ENCODE assay signal across 14 mouse cellular contexts in genomic region chr1:60152700-60153099, GRCm38 (mm10). TPM values are rescaled to one million over a fixed set of nuclear protein-coding genes. Genes with fewer than 3 reads are reported as not detected.
DNase-seq lines count a peak whose midpoint lies in the region; ATAC-seq and TF ChIP-seq lines count a peak whose summit lies in the region.
"Had no signal": no experiment of that assay in that cellular context is flagged by ENCODE, and none has a peak within 500 bp of the region (broad histone marks: within the 10 kb centered on the region; RNA-seq: fewer than 3 reads in every experiment).

No protein-coding gene starts in this region.

- DNase-seq in liver (peak; percentile 35), R1 (ENCODE audit: low read depth, low spot score) (peak; percentile 63)
- DNase-seq in liver, embryonic 11.5 days (ENCODE audit: low spot score), result no peak
- peak; percentile 24 for DNase-seq in c-Kit-positive CD71-positive TER-119-negative erythroid progenitor cells, embryonic 14.5 days (ENCODE audit: low read depth)
- peak in 1 of 3 experiments; percentile 6 for DNase-seq in liver, embryonic 14.5 days (ENCODE audit: low read depth in 3 of 3, low spot score in 3 of 3)
- DNase-seq in cerebellum, postnatal 4 days (ENCODE audit: low spot score in 2 of 2), result no peak
- no peak for DNase-seq in thymus, postnatal 0 days (ENCODE audit: low spot score)
- DNase-seq: adrenal gland, postnatal 10 days; cerebellum, postnatal 14 days; kidney, adult 9 months had no signal

- no peak overlapping the region for H3K4me2 ChIP-seq in liver, embryonic 11.5 days
- no peak overlapping the region for H3K4me2 ChIP-seq in liver, embryonic 14.5 days (ENCODE audit: low read depth)
- H3K4me2 ChIP-seq: heart, embryonic 15.5 days; liver, embryonic 15.5 days had no signal

- no peak overlapping the region for H3K9ac ChIP-seq in liver, embryonic 11.5 days (ENCODE audit: low read depth, low read length)
- H3K9ac ChIP-seq in liver, embryonic 14.5 days (replicated peaks), result no peak overlapping the region
- H3K9ac ChIP-seq: heart, embryonic 15.5 days; liver, embryonic 15.5 days had no signal

- H3K27ac ChIP-seq in liver, embryonic 11.5 days (ENCODE audit: low read depth, low read length), result no peak overlapping the region
- H3K27ac ChIP-seq in liver, embryonic 14.5 days, result no peak overlapping the region
- H3K27ac ChIP-seq: heart, embryonic 15.5 days; liver, embryonic 15.5 days had no signal

- ATAC-seq in liver, embryonic 11.5 days (replicated peaks; ENCODE audit: low FRiP score), result no peak; the same call in 1 of the 2 replicates
- no peak for ATAC-seq in liver, embryonic 14.5 days (ENCODE audit: insufficient read depth)
- ATAC-seq: hindbrain, embryonic 16.5 days had no signal

- H3K9me3 ChIP-seq in liver, embryonic 11.5 days (ENCODE audit: control insufficient read depth, low read length), result no peaks in the 10 kb centered on the region
- H3K9me3 ChIP-seq in liver, embryonic 14.5 days (ENCODE audit: control insufficient read depth, low read length), result no peaks in the 10 kb centered on the region
- H3K9me3 ChIP-seq: heart, embryonic 15.5 days; liver, embryonic 15.5 days had no signal

- no peaks in the 10 kb centered on the region for H3K27me3 ChIP-seq in liver, embryonic 11.5 days (replicated peaks; ENCODE audit: control insufficient read depth, insufficient read depth, low read length)
- H3K27me3 ChIP-seq in liver, embryonic 14.5 days (ENCODE audit: control insufficient read depth, insufficient read depth, low read length), result no peaks in the 10 kb centered on the region
- H3K27me3 ChIP-seq: heart, embryonic 15.5 days; liver, embryonic 15.5 days had no signal

- TF ChIP-seq CTCF in liver, embryonic 14.5 days (IDR thresholded peaks at IDR 0.05; ENCODE audit: low read depth), result peak; percentile 53

- no peak overlapping the region for H3K4me3 ChIP-seq in liver, embryonic 11.5 days (ENCODE audit: low read depth, low read length)
- no peak overlapping the region for H3K4me3 ChIP-seq in liver, embryonic 14.5 days (ENCODE audit: insufficient read depth in 1 of 2, low read depth in 2 of 2, low read length in 2 of 2)
- H3K4me3 ChIP-seq: erythroblast, embryonic 14.5 days; heart, embryonic 15.5 days; liver, embryonic 15.5 days had no signal

- WGBS in liver, embryonic 11.5 days, result 67% methylated on average over 5 of the region's 5 CpGs
- 63% methylated on average over 5 of the region's 5 CpGs for WGBS in liver, embryonic 14.5 days (ENCODE audit: insufficient replicate concordance)

- no peaks in the 10 kb centered on the region for H3K4me1 ChIP-seq in liver, embryonic 11.5 days (replicated peaks; ENCODE audit: control insufficient read depth, insufficient read depth, low read length)
- H3K4me1 ChIP-seq in liver, embryonic 14.5 days (replicated peaks; ENCODE audit: control insufficient read depth in 2 of 2, insufficient read depth in 2 of 2, low read length in 1 of 2), result no peaks in the 10 kb centered on the region
- H3K4me1 ChIP-seq: heart, embryonic 15.5 days; liver, embryonic 15.5 days had no signal

- no peak for TF ChIP-seq EP300 in liver, embryonic 14.5 days (IDR thresholded peaks at IDR 0.05; ENCODE audit: low read depth)

- H3K36me3 ChIP-seq in liver, embryonic 11.5 days (ENCODE audit: control insufficient read depth, insufficient read depth, low read length), result no peaks in the 10 kb centered on the region
- H3K36me3 ChIP-seq in liver, embryonic 14.5 days (replicated peaks; ENCODE audit: control insufficient read depth, insufficient read depth, low read depth), result no peaks in the 10 kb centered on the region
- H3K36me3 ChIP-seq: liver, embryonic 15.5 days had no signal

RNA-seq across cellular contexts. Expression of gene Nbeal1, which starts 27.7 kb away (rescaled TPM):
- 3.3 and 3.6 TPM in 2 replicates for polyA plus RNA-seq in liver, embryonic 11.5 days (2014; fragmentation: Nextera tagmentation; extraction: Ambion mirVana)
- polyA plus RNA-seq in liver, embryonic 14.5 days (2012; rRNA removed), result 0.65 TPM in 2 replicates
- polyA plus RNA-seq in liver, embryonic 14.5 days (2014; fragmentation: Nextera tagmentation; extraction: Ambion mirVana), result 1.3 and 1.4 TPM in 2 replicates
- polyA plus RNA-seq in thymus, postnatal 0 days (2015; fragmentation: Nextera tagmentation; extraction: Ambion mirVana), result 4.4 and 5.7 TPM in 2 replicates

RNA-seq across cellular contexts. Expression of gene Wdr12, which starts 54.3 kb away (rescaled TPM):
- 104 and 107 TPM in 2 replicates for polyA plus RNA-seq in liver, embryonic 11.5 days (2014; fragmentation: Nextera tagmentation; extraction: Ambion mirVana)
- polyA plus RNA-seq in liver, embryonic 14.5 days (2012; rRNA removed), result 6.7 and 14.4 TPM in 2 replicates
- 38.2 and 42.1 TPM in 2 replicates for polyA plus RNA-seq in liver, embryonic 14.5 days (2014; fragmentation: Nextera tagmentation; extraction: Ambion mirVana)
- 111 and 132 TPM in 2 replicates for polyA plus RNA-seq in thymus, postnatal 0 days (2015; fragmentation: Nextera tagmentation; extraction: Ambion mirVana)

RNA-seq across cellular contexts. Expression of gene Carf, which starts 54.7 kb away (rescaled TPM):
- polyA plus RNA-seq in liver, embryonic 11.5 days (2014; fragmentation: Nextera tagmentation; extraction: Ambion mirVana), result 5.7 and 5.9 TPM in 2 replicates
- 1.5 TPM in 2 replicates for polyA plus RNA-seq in liver, embryonic 14.5 days (2012; rRNA removed)
- polyA plus RNA-seq in liver, embryonic 14.5 days (2014; fragmentation: Nextera tagmentation; extraction: Ambion mirVana), result 1.5 and 1.9 TPM in 2 replicates
- 5.0 and 5.8 TPM in 2 replicates for polyA plus RNA-seq in thymus, postnatal 0 days (2015; fragmentation: Nextera tagmentation; extraction: Ambion mirVana)

Comparison
In these comparisons a context has a peak if more than half of its experiments do, and no peak if none do; other contexts are left out.
1. DNase-seq: peak in liver (single experiment), R1 (single experiment) and c-Kit-positive CD71-positive TER-119-negative erythroid progenitor cells, embryonic 14.5 days (single experiment); none in liver, embryonic 11.5 days (single experiment), cerebellum, postnatal 4 days (0 of 2) and thymus, postnatal 0 days (single experiment).